Mouse (Mus musculus) kidney, adult 2 months (tissue): ENCODE measurements at regions not wholly inside any gene's neighbourhood (a gene's known extent, or its start where the extent isn't known, plus 50 kb on each side); places are given as distances from the start of the nearest gene placed in this dataset.
A peak's percentile ranks its signal among the peaks of the same experiment; 100 is the strongest.

Experiments
- DNase-seq: peaks from one replicate; pipeline ENCODE4 v3.0.0; 2021
- H3K27ac ChIP-seq: fragments of 200-500 bp; 2 replicates; pipeline ENCODE4 v1.5.1; 2012; ENCODE audit warnings: low read depth, low read length, control low read depth, inconsistent platforms; ENCODE audit not compliant: insufficient read depth
- H3K27me3 ChIP-seq: fragments of 200-500 bp; replicated peaks from 2 replicates; pipeline ENCODE4 v1.6.1; 2012; ENCODE audit warnings: mild to moderate bottlenecking, moderate library complexity, low read length, inconsistent platforms; ENCODE audit not compliant: control insufficient read depth, insufficient read depth
- H3K36me3 ChIP-seq: fragments of 200-500 bp; 2 replicates; pipeline ENCODE4 v1.6.1; 2012; ENCODE audit warnings: mild to moderate bottlenecking, moderate library complexity, low read length, inconsistent platforms; ENCODE audit not compliant: control insufficient read depth, insufficient read depth
- H3K4me1 ChIP-seq: fragments of 200-500 bp; 2 replicates; pipeline ENCODE4 v1.6.1; 2011; ENCODE audit warnings: low read length; ENCODE audit not compliant: control insufficient read depth, insufficient read depth
- H3K4me3 ChIP-seq: fragments of 200-500 bp; 2 replicates; pipeline ENCODE4 v1.5.1; 2011; ENCODE audit warnings: mild to moderate bottlenecking, low read depth, low read length, control low read depth; ENCODE audit not compliant: insufficient read depth
- CTCF ChIP-seq: fragments of 200-500 bp; conservative IDR thresholded peaks from 2 replicates; pipeline ENCODE4 v1.5.1; 2011; ENCODE audit warnings: low read depth, mild to moderate bottlenecking, control low read depth, low read length, moderate library complexity, mixed read lengths; ENCODE audit not compliant: insufficient read depth, insufficient read length
- POLR2A ChIP-seq: fragments of 200-500 bp; IDR thresholded peaks from one replicate; pipeline ENCODE4 v1.6.1; 2011; ENCODE audit warnings: low read depth, low read length, control low read depth
- WGBS: fragments of 180-500 bp; shearing (Covaris S2); methylation state at CpG from one replicate; pipeline ENCODE4 v1.1.7; 2018; 5-methylcytosine and 5-hydroxymethylcytosine counted together

- Histone ChIP-seq H3K36me3 (no peaks in the 10 kb centered on the region), H3K4me3 (no peak overlapping the region), H3K27ac (no peak overlapping the region), H3K27me3 (no peaks in the 10 kb centered on the region), H3K4me1 (no peaks in the 10 kb centered on the region)
- TF ChIP-seq CTCF (peak; percentile 74), POLR2A (no peak)
- DNase-seq, result peak; percentile 74
- WGBS, result 12% methylated on average over 6 of the region's 6 CpGs
Measured at GRCm38 (mm10) chr6:70714239-70714638, 77.8 kb downstream of the Rpia start.

DNA sequence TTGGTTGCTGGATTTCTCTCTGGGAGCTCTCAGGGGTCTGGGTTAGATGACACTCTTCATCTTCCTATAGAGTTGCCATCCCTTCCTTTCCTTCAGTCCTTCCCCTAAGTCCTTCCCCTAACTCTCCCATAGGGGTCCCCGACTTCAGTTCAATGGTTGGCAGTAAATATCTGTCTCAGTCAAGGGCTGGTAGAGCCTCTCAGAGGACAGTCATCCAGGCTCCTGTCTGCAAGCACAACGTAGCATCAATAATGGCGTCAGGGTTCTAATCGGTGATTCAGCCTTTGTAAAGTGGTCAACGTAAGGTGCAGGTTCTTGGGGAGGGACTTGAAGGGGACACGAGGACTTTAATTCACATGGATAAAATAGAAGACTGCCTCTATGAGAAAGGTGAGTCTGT, 78.4 kb downstream of the Rpia start:
- Histone ChIP-seq H3K36me3 (no peaks in the 10 kb centered on the region), H3K27ac (no peak overlapping the region), H3K4me3 (no peak overlapping the region), H3K4me1 (no peaks in the 10 kb centered on the region), H3K27me3 (no peaks in the 10 kb centered on the region)
- TF ChIP-seq CTCF (no peak), POLR2A (no peak)
- no peak for DNase-seq
- WGBS, result 72% methylated on average over 6 of the region's 6 CpGs

GRCm38 (mm10) chr6:70713118-70713517, 78.9 kb downstream of the Rpia start:
- Histone ChIP-seq H3K27ac (no peak overlapping the region), H3K36me3 (no peaks in the 10 kb centered on the region), H3K4me1 (no peaks in the 10 kb centered on the region), H3K27me3 (no peaks in the 10 kb centered on the region), H3K4me3 (no peak overlapping the region)
- TF ChIP-seq POLR2A (no peak), CTCF (0 out of 2 replicates have a peak, but pooled peaks have one; percentile 13)
- 38% methylated on average over 7 of the region's 7 CpGs for WGBS
- peak; percentile 25 for DNase-seq

DNA sequence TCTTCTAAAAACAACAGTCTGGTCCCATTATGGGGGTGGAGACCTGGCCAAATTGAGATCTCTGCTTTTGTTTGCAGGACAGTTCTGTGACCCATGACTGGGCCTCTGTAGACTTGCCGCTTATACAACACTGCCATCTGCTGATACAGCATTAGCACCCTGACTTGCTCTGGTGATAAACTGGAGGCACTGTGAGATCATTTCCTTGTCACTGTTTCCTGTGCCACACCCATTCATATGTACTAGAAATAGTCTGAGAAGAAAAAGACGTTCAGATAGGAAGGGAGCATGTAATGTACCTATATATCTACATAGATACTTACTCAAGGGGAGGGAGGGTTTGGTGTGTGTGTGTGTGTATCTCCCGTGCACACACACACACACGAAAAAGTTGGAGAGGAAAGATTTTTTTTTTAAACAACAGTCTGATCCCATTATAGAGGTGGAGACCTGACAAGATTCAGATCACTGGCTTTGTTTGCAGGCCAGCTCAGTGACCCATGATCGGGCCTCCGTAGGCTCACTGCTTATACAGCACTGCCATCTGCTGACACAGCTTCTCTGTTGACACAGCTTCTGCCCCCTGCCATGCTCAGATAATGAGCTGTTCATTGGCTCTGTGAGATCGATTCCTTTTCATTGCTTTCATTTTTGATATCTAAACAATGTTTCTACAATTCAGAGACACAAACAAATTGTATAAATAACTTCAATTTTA, 82.5 kb downstream of the Rpia start:
- TF ChIP-seq POLR2A, result no peak
- peak; percentile 80 for TF ChIP-seq CTCF
- no peaks in the 10 kb centered on the region for H3K36me3 ChIP-seq
- no peak overlapping the region for H3K27ac ChIP-seq
- peak; percentile 79 for DNase-seq
- H3K27me3 ChIP-seq, result no peaks in the 10 kb centered on the region
- no peaks in the 10 kb centered on the region for H3K4me1 ChIP-seq
- H3K4me3 ChIP-seq, result no peak overlapping the region
- 8% methylated on average over 7 of the region's 7 CpGs for WGBS

DNA sequence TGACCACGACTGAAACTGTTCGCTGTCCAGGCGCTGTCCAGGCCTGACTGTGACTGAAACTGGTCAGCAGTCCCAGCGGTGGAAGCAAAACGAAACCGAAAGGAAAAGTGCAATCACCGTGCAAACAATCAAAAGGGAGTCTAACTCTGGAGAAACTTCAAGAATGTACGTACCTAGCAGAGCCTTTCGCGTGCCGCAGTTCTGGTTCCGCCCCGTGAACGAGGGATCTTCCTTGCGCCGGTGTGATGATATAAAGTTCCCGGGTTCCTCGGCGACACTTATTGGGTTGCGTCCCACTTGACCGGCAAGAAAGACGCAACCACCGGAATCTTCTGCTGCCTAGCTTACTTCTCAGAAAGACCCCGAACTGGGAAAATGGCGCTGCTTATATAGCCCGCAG, 96.4 kb downstream of the Rpia start:
- TF ChIP-seq CTCF (no peak), POLR2A (no peak)
- 96% methylated on average over 26 of the region's 26 CpGs for WGBS
- H3K27me3 ChIP-seq, result no peaks in the 10 kb centered on the region
- H3K4me1 ChIP-seq, result no peaks in the 10 kb centered on the region
- no peak overlapping the region for H3K27ac ChIP-seq
- no peak overlapping the region for H3K4me3 ChIP-seq
- H3K36me3 ChIP-seq, result no peaks in the 10 kb centered on the region
- no peak for DNase-seq
